19 mouse cellular contexts compared by ENCODE assay signal in the genomic region with DNA sequence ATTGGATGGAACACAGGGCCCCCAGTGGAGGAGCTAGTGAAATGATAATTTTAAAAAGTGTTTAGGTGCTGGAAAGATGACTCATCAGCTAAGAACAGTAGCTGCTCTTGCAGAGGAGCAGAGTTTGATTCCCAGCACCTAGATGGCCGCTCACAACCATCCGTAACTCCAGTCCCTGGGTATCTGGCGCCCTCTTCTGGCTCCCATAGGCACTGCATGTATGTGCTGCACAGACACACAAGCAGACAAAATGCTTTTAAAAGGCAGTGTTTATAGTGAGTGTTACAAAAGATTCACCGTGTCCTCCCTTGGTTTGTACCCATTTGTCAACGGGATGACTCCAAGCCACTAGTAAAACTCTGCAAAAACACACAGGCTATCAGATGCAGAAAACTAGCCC.
DNase-seq lines count a peak whose midpoint lies in the region; ATAC-seq and TF ChIP-seq lines count a peak whose summit lies in the region.
"Had no signal": no experiment of that assay in that cellular context is flagged by ENCODE, and none has a peak within 500 bp of the region (broad histone marks: within the 10 kb centered on the region; RNA-seq: fewer than 3 reads in every experiment).

No protein-coding gene starts in this region.

- peak; percentile 45 for TF ChIP-seq CTCF in heart, adult 2 months (IDR thresholded peaks at IDR 0.05)
- TF ChIP-seq CTCF in liver, embryonic 14.5 days (IDR thresholded peaks at IDR 0.05; ENCODE audit: low read depth): peak; percentile 65
- peak; percentile 43 for TF ChIP-seq CTCF in E14TG2a.4 (conservative IDR thresholded peaks at IDR 0.05; ENCODE audit: low read length)
- TF ChIP-seq CTCF in bone marrow macrophage, adult 2 months (IDR thresholded peaks at IDR 0.05; ENCODE audit: low read depth, low read length): peak; percentile 28; the same call in 1 of the 2 replicates

- ATAC-seq in liver, embryonic 14.5 days (ENCODE audit: insufficient read depth): no peak
- ATAC-seq: forebrain, embryonic 14.5 days; midbrain, embryonic 15.5 days had no signal

- H3K79me2 ChIP-seq in heart, adult 2 months (replicated peaks; ENCODE audit: control insufficient read depth, insufficient read depth, low read length): no peaks in the 10 kb centered on the region

- no peak for TF ChIP-seq POLR2A in heart, adult 2 months (IDR thresholded peaks at IDR 0.05; ENCODE audit: insufficient read depth, low read depth, low read length)
- no peak for TF ChIP-seq POLR2A in bone marrow macrophage, adult 2 months (IDR thresholded peaks at IDR 0.05; ENCODE audit: borderline replicate concordance, low read depth, low read length)

- no peaks in the 10 kb centered on the region for H3K4me1 ChIP-seq in heart, adult 2 months (ENCODE audit: control insufficient read depth, insufficient read depth, low read length)
- H3K4me1 ChIP-seq in liver, embryonic 14.5 days (replicated peaks; ENCODE audit: control insufficient read depth in 2 of 2, insufficient read depth in 2 of 2, low read length in 1 of 2): no peaks in the 10 kb centered on the region
- H3K4me1 ChIP-seq in E14TG2a.4 (replicated peaks; ENCODE audit: low read depth, low read length): peaks cover 14% of the 10 kb centered on the region; the same call in 1 of the 2 replicates
- no peaks in the 10 kb centered on the region for H3K4me1 ChIP-seq in bone marrow macrophage, adult 2 months (ENCODE audit: control insufficient read depth, insufficient read depth, low read length)
- H3K4me1 ChIP-seq: liver, embryonic 13.5 days; midbrain, embryonic 15.5 days had no signal

- H3K4me2 ChIP-seq in liver, embryonic 14.5 days (ENCODE audit: low read depth): no peak overlapping the region
- H3K4me2 ChIP-seq: liver, embryonic 13.5 days; midbrain, embryonic 15.5 days; neural tube, embryonic 12.5 days had no signal

- no peaks in the 10 kb centered on the region for H3K36me3 ChIP-seq in heart, adult 2 months (ENCODE audit: control insufficient read depth, insufficient read depth, low read length)
- H3K36me3 ChIP-seq in liver, embryonic 14.5 days (replicated peaks; ENCODE audit: control insufficient read depth, insufficient read depth, low read depth): no peaks in the 10 kb centered on the region
- no peaks in the 10 kb centered on the region for H3K36me3 ChIP-seq in E14TG2a.4 (ENCODE audit: insufficient read depth, low read length)
- H3K36me3 ChIP-seq: G1E; liver, embryonic 13.5 days; midbrain, embryonic 15.5 days; neural tube, embryonic 12.5 days had no signal

- H3K9me3 ChIP-seq in liver, embryonic 14.5 days (ENCODE audit: control insufficient read depth, low read length): no peaks in the 10 kb centered on the region
- H3K9me3 ChIP-seq in E14TG2a.4 (ENCODE audit: low read length): no peaks in the 10 kb centered on the region
- H3K9me3 ChIP-seq: liver, embryonic 13.5 days; midbrain, embryonic 15.5 days; neural tube, embryonic 12.5 days had no signal

- no peak overlapping the region for H3K4me3 ChIP-seq in heart, adult 2 months
- no peak overlapping the region for H3K4me3 ChIP-seq in liver, embryonic 14.5 days (ENCODE audit: insufficient read depth in 1 of 2, low read depth in 2 of 2, low read length in 2 of 2)
- no peak overlapping the region for H3K4me3 ChIP-seq in E14TG2a.4 (replicated peaks; ENCODE audit: low read length)
- no peak overlapping the region for H3K4me3 ChIP-seq in bone marrow macrophage, adult 2 months (ENCODE audit: insufficient read depth, low read length)
- H3K4me3 ChIP-seq: liver, embryonic 13.5 days; midbrain, embryonic 15.5 days; neural tube, embryonic 12.5 days had no signal

- WGBS in heart, adult 2 months: 94% methylated on average over 5 of the region's 5 CpGs
- 66% methylated on average over 5 of the region's 5 CpGs for WGBS in liver, embryonic 14.5 days (ENCODE audit: insufficient replicate concordance)

- intact Hi-C loops in heart, adult 2 months (cut with DNase I): no loop called here

- DNase-seq in heart, adult 2 months: no peak
- no peak for DNase-seq in heart, adult 8-10 months (ENCODE audit: low spot score)
- no peak for DNase-seq in liver, embryonic 14.5 days (ENCODE audit: low read depth in 3 of 3, low spot score in 3 of 3)
- no peak for DNase-seq in liver
- no peak for DNase-seq in right cerebral cortex, adult 18-20 months
- no peak for DNase-seq in adrenal gland, postnatal 10 days
- DNase-seq: adrenal gland, postnatal 14 days; cerebellum, postnatal 10 days; heart, adult 11 months; heart, postnatal 10 days; kidney, postnatal 14 days; liver, embryonic 13.5 days; thymus, postnatal 14 days had no signal

- no peak for TF ChIP-seq EP300 in heart, adult 2 months (IDR thresholded peaks at IDR 0.05; ENCODE audit: insufficient read depth, low read depth, low read length)
- TF ChIP-seq EP300 in liver, embryonic 14.5 days (IDR thresholded peaks at IDR 0.05; ENCODE audit: low read depth): no peak

- H3K27me3 ChIP-seq in heart, adult 2 months (ENCODE audit: control insufficient read depth, insufficient read depth, low read length): no peaks in the 10 kb centered on the region
- H3K27me3 ChIP-seq in liver, embryonic 14.5 days (ENCODE audit: control insufficient read depth, insufficient read depth, low read length): no peaks in the 10 kb centered on the region
- no peaks in the 10 kb centered on the region for H3K27me3 ChIP-seq in E14TG2a.4 (ENCODE audit: insufficient read depth, low read length)
- H3K27me3 ChIP-seq: liver, embryonic 13.5 days; neural tube, embryonic 12.5 days had no signal

- H3K27ac ChIP-seq in heart, adult 2 months: no peak overlapping the region
- H3K27ac ChIP-seq in liver, embryonic 14.5 days: no peak overlapping the region
- no peak overlapping the region for H3K27ac ChIP-seq in bone marrow macrophage, adult 2 months (ENCODE audit: insufficient read depth, low read depth, low read length)
- H3K27ac ChIP-seq: liver, embryonic 13.5 days; midbrain, embryonic 15.5 days; neural tube, embryonic 12.5 days had no signal

- no peak overlapping the region for H3K9ac ChIP-seq in heart, adult 2 months (ENCODE audit: low read depth, low read length)
- H3K9ac ChIP-seq in liver, embryonic 14.5 days (replicated peaks): no peak overlapping the region
- H3K9ac ChIP-seq: liver, embryonic 13.5 days; midbrain, embryonic 15.5 days; neural tube, embryonic 12.5 days had no signal
